Mouse (Mus musculus) megakaryocyte progenitor cell, adult 5-6 weeks (primary cell): ENCODE results near the gene Ptprf. TPM values are rescaled to one million over a fixed set of nuclear protein-coding genes. Genes with fewer than 3 reads are reported as not detected.

Experiments
- ATAC-seq: replicated peaks from 2 replicates; pipeline ENCODE4 v1.8.0; 2016; ENCODE audit warnings: mild to moderate bottlenecking, moderate TSS enrichment, inconsistent platforms; ENCODE audit not compliant: poor library complexity
- total RNA-seq, 2 experiments: library from RNA; stranded (forward) in 1 of 2; stranded (reverse) in 1 of 2; fragments of 157-497, 149-512 nt in 1 of 2; fragments of 200-1000 nt in 1 of 2; gene quantifications; 2 replicates each; pipeline versions ENCODE4 v1.2.3 to v1.2.4; 2015 to 2017

The Ptprf gene
- total RNA-seq (2015) (0.07 TPM in 1 of 2 replicates, not detected in the other), total RNA-seq (2017) (0.24 TPM in 1 of 2 replicates, not detected in the other)

- no peak for ATAC-seq
Measured at GRCm38 (mm10) chr4:118291231-118291630, at the start of gene Ptprf. Gene Ptprf, minus strand, starts transcription at chr4:118291405.

GRCm38 (mm10) chr4:118336658-118337057 is 45.5 kb upstream of the Ptprf start:
- peak; percentile 96 for ATAC-seq

GRCm38 (mm10) chr4:118335991-118336390 is 44.8 kb upstream of the Ptprf start:
- no peak for ATAC-seq

- ATAC-seq, result no peak
Measured at GRCm38 (mm10) chr4:118331777-118332176, 40.6 kb upstream of the Ptprf start.

- peak; percentile 66 for ATAC-seq
Measured at GRCm38 (mm10) chr4:118326476-118326875, 35.3 kb upstream of the Ptprf start.

GRCm38 (mm10) chr4:118320636-118321035 is 29.4 kb upstream of the Ptprf start:
- ATAC-seq, result no peak

GRCm38 (mm10) chr4:118319706-118320344 is 28.6 kb upstream of the Ptprf start:
- no peak for ATAC-seq

GRCm38 (mm10) chr4:118316662-118317061 is 25.5 kb upstream of the Ptprf start:
- ATAC-seq, result no peak

GRCm38 (mm10) chr4:118315286-118315685 is 24.1 kb upstream of the Ptprf start:
- no peak for ATAC-seq

- no peak for ATAC-seq
Measured at GRCm38 (mm10) chr4:118310461-118310860, 19.3 kb upstream of the Ptprf start.

- ATAC-seq, result no peak
Measured at GRCm38 (mm10) chr4:118307533-118308263, 16.5 kb upstream of the Ptprf start.

GRCm38 (mm10) chr4:118306113-118306696 is 15.0 kb upstream of the Ptprf start:
- ATAC-seq, result no peak

GRCm38 (mm10) chr4:118304984-118305383 is 13.8 kb upstream of the Ptprf start:
- no peak for ATAC-seq

GRCm38 (mm10) chr4:118297844-118298243 is 6.6 kb upstream of the Ptprf start:
- ATAC-seq, result no peak

GRCm38 (mm10) chr4:118295651-118296561 is 4.7 kb upstream of the Ptprf start:
- ATAC-seq, result peak; percentile 72

- ATAC-seq, result no peak
Measured at GRCm38 (mm10) chr4:118294811-118295210, 3.6 kb upstream of the Ptprf start.

- peak; percentile 69 for ATAC-seq
Measured at GRCm38 (mm10) chr4:118292741-118293306, 1.6 kb upstream of the Ptprf start.

- ATAC-seq, result 0 out of 2 replicates have a peak, but pooled peaks have one; percentile 5
Measured at GRCm38 (mm10) chr4:118290416-118291030, 682 bp downstream of the Ptprf start.

- ATAC-seq, result no peak
Measured at GRCm38 (mm10) chr4:118289960-118290415, 1.2 kb downstream of the Ptprf start.

GRCm38 (mm10) chr4:118289266-118289665 is 1.9 kb downstream of the Ptprf start:
- no peak for ATAC-seq
